Mouse (Mus musculus): ENCODE data around the gene Fgfr1op. TPM values are rescaled to one million over a fixed set of nuclear protein-coding genes. Genes with fewer than 3 reads are reported as not detected.
"Not testable (repeated sequence)": the region's sequence is repeated elsewhere in the genome, so short reads cannot be mapped to it uniquely, and the experiment has no call there.

Gene Fgfr1op
- polyA plus RNA-seq, 1 experiment from 2014 or later: 54.9 TPM

- Histone ChIP-seq H3K4me3 (no peak overlapping the region), H3K4me1 (no peaks in the 10 kb centered on the region), H3K27ac (replicated peaks) (no peak overlapping the region), H3K36me3 (replicated peaks) (peaks cover 89% of the 10 kb centered on the region), H3K9me3 (no peaks in the 10 kb centered on the region), H3K27me3 (replicated peaks; ENCODE audit: low read depth, poor library complexity, severe bottlenecking) (no peaks in the 10 kb centered on the region)
- DNase-seq (ENCODE audit: low spot score): no peak
- WGBS: 92% methylated on average over 7 of the region's 7 CpGs
These were observed 18.9 kb downstream of the Fgfr1op start for GRCm38 (mm10) chr17:8184217-8184616.

GRCm38 (mm10) chr17:8193678-8194077 is 28.4 kb downstream of the Fgfr1op start:
- WGBS: 91% methylated on average over 8 of the region's 8 CpGs
- no peak overlapping the region for H3K4me3 ChIP-seq
- H3K36me3 ChIP-seq (replicated peaks): peaks cover 85% of the 10 kb centered on the region
- H3K4me1 ChIP-seq: no peaks in the 10 kb centered on the region
- H3K9me3 ChIP-seq: no peaks in the 10 kb centered on the region
- no peaks in the 10 kb centered on the region for H3K27me3 ChIP-seq (replicated peaks; ENCODE audit: low read depth, poor library complexity, severe bottlenecking)
- DNase-seq (ENCODE audit: low spot score): no peak
- no peak overlapping the region for H3K27ac ChIP-seq (replicated peaks)

- WGBS: 95% methylated on average over 8 of the region's 8 CpGs
These were observed 30.5 kb downstream of the Fgfr1op start for GRCm38 (mm10) chr17:8195685-8196376.

GRCm38 (mm10) chr17:8197652-8198051 is 32.4 kb downstream of the Fgfr1op start:
- Histone ChIP-seq H3K27me3 (replicated peaks; ENCODE audit: low read depth, poor library complexity, severe bottlenecking) (no peaks in the 10 kb centered on the region), H3K4me1 (no peaks in the 10 kb centered on the region), H3K9me3 (no peaks in the 10 kb centered on the region), H3K27ac (replicated peaks) (no peak overlapping the region), H3K36me3 (replicated peaks) (peaks cover 47% of the 10 kb centered on the region), H3K4me3 (no peak overlapping the region)
- WGBS: 76% methylated on average over 3 of the region's 3 CpGs
- DNase-seq (ENCODE audit: low spot score): no peak

More at GRCm38 (mm10) chr17:8195685-8196376, 30.5 kb downstream of the Fgfr1op start:
- Histone ChIP-seq H3K4me3 (no peak overlapping the region), H3K9me3 (no peaks in the 10 kb centered on the region), H3K36me3 (replicated peaks) (peaks cover 64% of the 10 kb centered on the region), H3K27me3 (replicated peaks; ENCODE audit: low read depth, poor library complexity, severe bottlenecking) (no peaks in the 10 kb centered on the region), H3K27ac (replicated peaks) (no peak overlapping the region), H3K4me1 (no peaks in the 10 kb centered on the region)
- no peak for DNase-seq (ENCODE audit: low spot score)

GRCm38 (mm10) chr17:8199067-8199935 is 34.0 kb downstream of the Fgfr1op start:
- Histone ChIP-seq H3K4me3 (no peak overlapping the region), H3K4me1 (no peaks in the 10 kb centered on the region), H3K36me3 (replicated peaks) (peaks cover 32% of the 10 kb centered on the region), H3K27me3 (replicated peaks; ENCODE audit: low read depth, poor library complexity, severe bottlenecking) (no peaks in the 10 kb centered on the region), H3K9me3 (no peaks in the 10 kb centered on the region), H3K27ac (replicated peaks) (no peak overlapping the region)
- WGBS: 89% methylated on average over 11 of the region's 11 CpGs
- DNase-seq (ENCODE audit: low spot score): no peak

GRCm38 (mm10) chr17:8199936-8200330 is 34.6 kb downstream of the Fgfr1op start:
- no peaks in the 10 kb centered on the region for H3K4me1 ChIP-seq
- no peaks in the 10 kb centered on the region for H3K9me3 ChIP-seq
- peaks cover 25% of the 10 kb centered on the region for H3K36me3 ChIP-seq (replicated peaks)
- H3K27ac ChIP-seq (replicated peaks): no peak overlapping the region
- no peaks in the 10 kb centered on the region for H3K27me3 ChIP-seq (replicated peaks; ENCODE audit: low read depth, poor library complexity, severe bottlenecking)
- H3K4me3 ChIP-seq: no peak overlapping the region
- no peak for DNase-seq (ENCODE audit: low spot score)
- WGBS: 78% methylated on average over 1 of the region's 1 CpGs

GRCm38 (mm10) chr17:8203487-8203886 is 38.2 kb downstream of the Fgfr1op start:
- H3K27me3 ChIP-seq (replicated peaks; ENCODE audit: low read depth, poor library complexity, severe bottlenecking): no peaks in the 10 kb centered on the region
- H3K27ac ChIP-seq (replicated peaks): no peak overlapping the region
- WGBS: 74% methylated on average over 1 of the region's 1 CpGs
- H3K36me3 ChIP-seq (replicated peaks): no peaks in the 10 kb centered on the region
- DNase-seq (ENCODE audit: low spot score): no peak
- no peak overlapping the region for H3K4me3 ChIP-seq
- H3K4me1 ChIP-seq: no peaks in the 10 kb centered on the region
- no peaks in the 10 kb centered on the region for H3K9me3 ChIP-seq

- not testable (repeated sequence) for H3K4me1 ChIP-seq; H3K27ac ChIP-seq (replicated peaks); DNase-seq (ENCODE audit: low spot score); H3K36me3 ChIP-seq (replicated peaks); H3K9me3 ChIP-seq; H3K27me3 ChIP-seq (replicated peaks; ENCODE audit: low read depth, poor library complexity, severe bottlenecking); H3K4me3 ChIP-seq
- 80% methylated on average over 1 of the region's 1 CpGs for WGBS
These were observed 39.9 kb downstream of the Fgfr1op start for GRCm38 (mm10) chr17:8205221-8205631.

- Histone ChIP-seq H3K36me3 (replicated peaks) (no peaks in the 10 kb centered on the region), H3K27ac (replicated peaks) (no peak overlapping the region), H3K4me1 (no peaks in the 10 kb centered on the region), H3K27me3 (replicated peaks; ENCODE audit: low read depth, poor library complexity, severe bottlenecking) (no peaks in the 10 kb centered on the region), H3K9me3 (no peaks in the 10 kb centered on the region), H3K4me3 (no peak overlapping the region)
- DNase-seq (ENCODE audit: low spot score): no peak
- 88% methylated on average over 5 of the region's 5 CpGs for WGBS
These were observed 41.4 kb downstream of the Fgfr1op start for GRCm38 (mm10) chr17:8206691-8207090.

GRCm38 (mm10) chr17:8209696-8210095 is 44.4 kb downstream of the Fgfr1op start:
- no peak for DNase-seq (ENCODE audit: low spot score)
- Histone ChIP-seq H3K36me3 (replicated peaks) (no peaks in the 10 kb centered on the region), H3K27me3 (replicated peaks; ENCODE audit: low read depth, poor library complexity, severe bottlenecking) (no peaks in the 10 kb centered on the region), H3K9me3 (no peaks in the 10 kb centered on the region), H3K27ac (replicated peaks) (no peak overlapping the region), H3K4me3 (no peak overlapping the region), H3K4me1 (no peaks in the 10 kb centered on the region)
- WGBS: 93% methylated on average over 2 of the region's 2 CpGs

GRCm38 (mm10) chr17:8210170-8210569 is 44.9 kb downstream of the Fgfr1op start:
- Histone ChIP-seq H3K27ac (replicated peaks) (no peak overlapping the region), H3K27me3 (replicated peaks; ENCODE audit: low read depth, poor library complexity, severe bottlenecking) (no peaks in the 10 kb centered on the region), H3K9me3 (no peaks in the 10 kb centered on the region), H3K4me1 (no peaks in the 10 kb centered on the region), H3K4me3 (no peak overlapping the region), H3K36me3 (replicated peaks) (no peaks in the 10 kb centered on the region)
- no peak for DNase-seq (ENCODE audit: low spot score)
- 57% methylated on average over 3 of the region's 3 CpGs for WGBS

GRCm38 (mm10) chr17:8210675-8211074 is 45.4 kb downstream of the Fgfr1op start:
- no peak overlapping the region for H3K4me3 ChIP-seq
- H3K9me3 ChIP-seq: no peaks in the 10 kb centered on the region; the same call in 1 of the 2 replicates
- DNase-seq (ENCODE audit: low spot score): no peak
- no peak overlapping the region for H3K27ac ChIP-seq (replicated peaks)
- H3K36me3 ChIP-seq (replicated peaks): no peaks in the 10 kb centered on the region
- no peaks in the 10 kb centered on the region for H3K4me1 ChIP-seq
- H3K27me3 ChIP-seq (replicated peaks; ENCODE audit: low read depth, poor library complexity, severe bottlenecking): no peaks in the 10 kb centered on the region
- WGBS: 88% methylated on average over 10 of the region's 10 CpGs

GRCm38 (mm10) chr17:8211399-8211798 is 46.1 kb downstream of the Fgfr1op start:
- no peaks in the 10 kb centered on the region for H3K36me3 ChIP-seq (replicated peaks)
- WGBS: 87% methylated on average over 6 of the region's 6 CpGs
- H3K4me1 ChIP-seq: no peaks in the 10 kb centered on the region
- H3K4me3 ChIP-seq: no peak overlapping the region
- H3K27ac ChIP-seq (replicated peaks): no peak overlapping the region
- H3K27me3 ChIP-seq (replicated peaks; ENCODE audit: low read depth, poor library complexity, severe bottlenecking): no peaks in the 10 kb centered on the region
- no peak for DNase-seq (ENCODE audit: low spot score)
- no peaks in the 10 kb centered on the region; the same call in 1 of the 2 replicates for H3K9me3 ChIP-seq
